Mouse (Mus musculus): ENCODE data around the gene Btg4. TPM values are rescaled to one million over a fixed set of nuclear protein-coding genes. Genes with fewer than 3 reads are reported as not detected.

Btg4 gene
- polyA plus RNA-seq (2014; fragmentation: Nextera tagmentation; extraction: Ambion mirVana) = not detected in 2 replicates

DNA sequence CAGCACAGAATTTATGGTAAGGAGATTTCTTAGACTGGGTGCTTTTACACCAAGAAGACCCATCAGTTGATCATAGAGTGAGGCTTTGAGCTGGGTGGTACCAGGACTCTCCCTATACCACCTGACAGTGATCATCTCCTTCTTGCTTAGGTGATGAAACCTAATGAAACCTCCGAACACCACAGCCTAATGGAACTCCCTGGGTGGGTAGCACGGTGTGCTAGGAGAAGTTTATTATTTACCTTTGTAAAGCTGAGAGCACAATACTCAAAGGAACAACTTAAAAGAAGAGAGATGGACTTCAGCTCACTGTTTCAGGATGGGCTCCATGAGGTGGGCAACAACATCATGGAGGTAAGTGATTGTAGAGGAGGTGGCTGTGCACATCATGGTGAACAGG lies at the start of gene Btg4:
TSS of gene Btg4 (plus strand) at position 301 of the 400 bp plus-strand sequence.
- H3K36me3 ChIP-seq (ENCODE audit: control insufficient read depth, insufficient read depth, low read length) = no peaks in the 10 kb centered on the region
- H3K27me3 ChIP-seq (ENCODE audit: control insufficient read depth, insufficient read depth, low read length) = no peaks in the 10 kb centered on the region
- no peaks in the 10 kb centered on the region for H3K9me3 ChIP-seq (ENCODE audit: control insufficient read depth, low read length)
- H3K4me3 ChIP-seq (ENCODE audit: low read depth, low read length) = no peak within 1 kb of the TSS
- H3K4me1 ChIP-seq (ENCODE audit: control insufficient read depth, insufficient read depth, low read length) = no peaks in the 10 kb centered on the region
- no peak within 1 kb of the TSS for H3K27ac ChIP-seq (ENCODE audit: low read depth, low read length)
- WGBS = 83% methylated on average over 2 of the region's 2 CpGs
- no peak within 1 kb of the TSS for H3K9ac ChIP-seq (replicated peaks; ENCODE audit: low read depth, low read length)
- ATAC-seq (ENCODE audit: low read depth) = no peak
- H3K4me2 ChIP-seq (ENCODE audit: low read depth, low read length) = no peak within 1 kb of the TSS

DNA sequence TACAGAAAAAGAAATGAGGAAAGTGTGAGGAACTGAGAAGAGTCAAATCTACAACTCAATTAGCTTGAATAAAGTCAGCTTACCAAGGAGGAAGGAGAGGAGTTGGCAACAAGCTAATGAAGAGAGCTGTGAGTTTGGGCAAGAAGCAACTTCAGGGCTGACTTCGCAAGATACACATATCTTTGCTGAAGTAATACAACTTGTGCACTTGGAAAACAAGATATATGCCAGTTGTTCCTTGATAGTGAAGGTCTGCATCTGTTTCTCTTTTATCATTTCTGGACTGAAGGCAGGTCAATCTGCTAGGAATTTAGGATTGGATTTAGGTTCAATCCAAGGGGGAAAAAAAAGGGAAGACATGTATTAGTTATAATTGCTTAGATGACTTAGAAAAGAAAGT lies 47.1 kb upstream of the Btg4 start:
- Histone ChIP-seq H3K4me3 (ENCODE audit: low read depth, low read length) (no peak overlapping the region), H3K9me3 (ENCODE audit: control insufficient read depth, low read length) (no peaks in the 10 kb centered on the region), H3K4me1 (ENCODE audit: control insufficient read depth, insufficient read depth, low read length) (no peaks in the 10 kb centered on the region), H3K27me3 (ENCODE audit: control insufficient read depth, insufficient read depth, low read length) (no peaks in the 10 kb centered on the region), H3K4me2 (ENCODE audit: low read depth, low read length) (no peak overlapping the region), H3K36me3 (ENCODE audit: control insufficient read depth, insufficient read depth, low read length) (no peaks in the 10 kb centered on the region), H3K9ac (replicated peaks; ENCODE audit: low read depth, low read length) (no peak overlapping the region), H3K27ac (ENCODE audit: low read depth, low read length) (no peak overlapping the region)
- WGBS = 89% methylated on average over 1 of the region's 1 CpGs
- no peak for ATAC-seq (ENCODE audit: low read depth)

- no peak for ATAC-seq (ENCODE audit: low read depth)
- Histone ChIP-seq H3K9ac (replicated peaks; ENCODE audit: low read depth, low read length) (no peak overlapping the region), H3K9me3 (ENCODE audit: control insufficient read depth, low read length) (no peaks in the 10 kb centered on the region), H3K27me3 (ENCODE audit: control insufficient read depth, insufficient read depth, low read length) (no peaks in the 10 kb centered on the region), H3K27ac (ENCODE audit: low read depth, low read length) (no peak overlapping the region), H3K4me2 (ENCODE audit: low read depth, low read length) (no peak overlapping the region), H3K36me3 (ENCODE audit: control insufficient read depth, insufficient read depth, low read length) (no peaks in the 10 kb centered on the region), H3K4me1 (ENCODE audit: control insufficient read depth, insufficient read depth, low read length) (no peaks in the 10 kb centered on the region), H3K4me3 (ENCODE audit: low read depth, low read length) (no peak overlapping the region)
- 54% methylated on average over 4 of the region's 4 CpGs for WGBS
These were observed 45.0 kb upstream of the Btg4 start for GRCm38 (mm10) chr9:51015732-51016131.

DNA sequence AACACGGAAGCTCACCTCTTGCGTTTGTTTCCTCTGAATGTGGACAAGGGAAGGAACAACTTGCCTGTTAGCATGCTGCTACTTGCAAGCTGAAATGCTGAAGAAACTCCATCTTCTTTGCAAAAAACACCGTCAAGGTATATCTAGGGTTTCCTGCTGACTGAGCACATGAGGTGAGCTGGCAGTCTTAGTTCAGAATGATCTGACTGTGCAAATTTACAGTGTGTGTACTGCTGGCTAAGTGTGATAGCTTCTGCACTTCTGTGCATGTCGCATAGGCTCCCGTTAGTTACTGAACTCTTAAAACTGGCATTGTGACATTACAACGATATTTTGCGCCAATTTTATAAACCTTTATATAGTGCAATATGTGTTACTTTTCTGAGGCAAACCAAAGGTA lies 41.0 kb upstream of the Btg4 start:
- H3K4me2 ChIP-seq (ENCODE audit: low read depth, low read length) = no peak overlapping the region
- H3K9me3 ChIP-seq (ENCODE audit: control insufficient read depth, low read length) = no peaks in the 10 kb centered on the region
- no peaks in the 10 kb centered on the region for H3K36me3 ChIP-seq (ENCODE audit: control insufficient read depth, insufficient read depth, low read length)
- H3K4me1 ChIP-seq (ENCODE audit: control insufficient read depth, insufficient read depth, low read length) = no peaks in the 10 kb centered on the region
- no peak for ATAC-seq (ENCODE audit: low read depth)
- H3K27ac ChIP-seq (ENCODE audit: low read depth, low read length) = no peak overlapping the region
- WGBS = 81% methylated on average over 7 of the region's 7 CpGs
- H3K4me3 ChIP-seq (ENCODE audit: low read depth, low read length) = no peak overlapping the region
- H3K9ac ChIP-seq (replicated peaks; ENCODE audit: low read depth, low read length) = no peak overlapping the region
- no peaks in the 10 kb centered on the region for H3K27me3 ChIP-seq (ENCODE audit: control insufficient read depth, insufficient read depth, low read length)

GRCm38 (mm10) chr9:51020351-51020750 lies 40.4 kb upstream of the Btg4 start:
- ATAC-seq (ENCODE audit: low read depth) = no peak
- H3K27ac ChIP-seq (ENCODE audit: low read depth, low read length) = no peak overlapping the region
- no peak overlapping the region for H3K4me2 ChIP-seq (ENCODE audit: low read depth, low read length)
- no peak overlapping the region for H3K4me3 ChIP-seq (ENCODE audit: low read depth, low read length)
- H3K36me3 ChIP-seq (ENCODE audit: control insufficient read depth, insufficient read depth, low read length) = no peaks in the 10 kb centered on the region
- no peak overlapping the region for H3K9ac ChIP-seq (replicated peaks; ENCODE audit: low read depth, low read length)
- WGBS = 78% methylated on average over 3 of the region's 3 CpGs
- H3K4me1 ChIP-seq (ENCODE audit: control insufficient read depth, insufficient read depth, low read length) = no peaks in the 10 kb centered on the region
- H3K27me3 ChIP-seq (ENCODE audit: control insufficient read depth, insufficient read depth, low read length) = no peaks in the 10 kb centered on the region
- H3K9me3 ChIP-seq (ENCODE audit: control insufficient read depth, low read length) = no peaks in the 10 kb centered on the region

DNA sequence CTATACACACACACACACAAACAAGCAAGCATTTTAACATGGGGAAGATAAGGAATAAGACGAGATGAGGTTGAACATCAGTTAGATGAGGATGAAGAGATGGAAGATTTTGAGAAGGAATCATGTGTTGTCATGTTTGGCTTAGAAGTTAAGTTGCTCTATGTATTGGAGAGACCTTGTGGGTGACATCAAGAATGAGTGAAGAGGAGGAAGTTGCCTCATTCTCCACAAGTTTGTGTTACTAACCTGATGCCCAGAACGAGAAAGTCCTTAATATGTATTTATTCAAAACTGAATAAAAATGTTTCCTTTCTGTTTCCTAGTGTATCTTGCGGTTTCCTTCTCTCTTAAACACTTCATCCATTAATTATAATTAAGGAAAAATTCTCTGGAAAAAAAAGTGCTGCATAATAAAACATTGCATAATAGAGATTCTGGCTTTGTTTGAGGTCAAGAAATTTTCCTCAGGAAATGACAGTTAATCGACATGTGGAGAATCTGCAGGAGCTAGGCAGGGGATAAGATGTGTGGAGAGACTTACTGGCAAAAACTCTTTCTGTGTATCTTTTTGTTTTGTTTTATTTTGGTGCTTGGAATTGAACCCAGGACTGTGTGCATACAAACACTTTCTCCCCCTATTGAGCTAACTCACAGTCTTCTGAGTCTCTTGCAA lies 39.4 kb upstream of the Btg4 start:
- 86% methylated on average over 4 of the region's 4 CpGs for WGBS
- Histone ChIP-seq H3K27me3 (ENCODE audit: control insufficient read depth, insufficient read depth, low read length) (no peaks in the 10 kb centered on the region), H3K4me2 (ENCODE audit: low read depth, low read length) (no peak overlapping the region), H3K9ac (replicated peaks; ENCODE audit: low read depth, low read length) (no peak overlapping the region), H3K4me1 (ENCODE audit: control insufficient read depth, insufficient read depth, low read length) (no peaks in the 10 kb centered on the region), H3K27ac (ENCODE audit: low read depth, low read length) (no peak overlapping the region), H3K4me3 (ENCODE audit: low read depth, low read length) (no peak overlapping the region), H3K9me3 (ENCODE audit: control insufficient read depth, low read length) (no peaks in the 10 kb centered on the region), H3K36me3 (ENCODE audit: control insufficient read depth, insufficient read depth, low read length) (no peaks in the 10 kb centered on the region)
- no peak for ATAC-seq (ENCODE audit: low read depth)

DNA sequence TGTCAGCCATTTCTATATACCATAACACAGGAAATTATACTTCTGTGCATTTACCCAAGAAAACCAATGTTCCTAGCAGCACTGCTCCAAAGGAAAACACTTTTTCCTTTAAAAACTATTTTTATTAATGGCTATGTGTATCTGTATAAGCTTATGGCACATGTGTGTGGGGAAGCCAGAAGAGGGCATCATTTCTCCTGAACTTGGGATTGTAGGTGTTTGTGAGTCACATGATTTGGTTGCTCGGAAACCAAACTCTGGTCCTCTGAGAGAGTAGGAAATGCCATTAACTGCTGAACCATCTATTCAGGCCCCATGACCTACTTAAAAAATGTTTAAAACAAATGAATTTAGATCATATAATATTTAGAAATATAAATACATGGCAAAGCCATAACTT lies 33.7 kb upstream of the Btg4 start:
- no peaks in the 10 kb centered on the region for H3K4me1 ChIP-seq (ENCODE audit: control insufficient read depth, insufficient read depth, low read length)
- H3K4me3 ChIP-seq (ENCODE audit: low read depth, low read length) = no peak overlapping the region
- no peaks in the 10 kb centered on the region for H3K27me3 ChIP-seq (ENCODE audit: control insufficient read depth, insufficient read depth, low read length)
- H3K27ac ChIP-seq (ENCODE audit: low read depth, low read length) = no peak overlapping the region
- no peaks in the 10 kb centered on the region for H3K36me3 ChIP-seq (ENCODE audit: control insufficient read depth, insufficient read depth, low read length)
- 79% methylated on average over 1 of the region's 1 CpGs for WGBS
- no peak for ATAC-seq (ENCODE audit: low read depth)
- no peaks in the 10 kb centered on the region for H3K9me3 ChIP-seq (ENCODE audit: control insufficient read depth, low read length)
- no peak overlapping the region for H3K4me2 ChIP-seq (ENCODE audit: low read depth, low read length)
- no peak overlapping the region for H3K9ac ChIP-seq (replicated peaks; ENCODE audit: low read depth, low read length)

DNA sequence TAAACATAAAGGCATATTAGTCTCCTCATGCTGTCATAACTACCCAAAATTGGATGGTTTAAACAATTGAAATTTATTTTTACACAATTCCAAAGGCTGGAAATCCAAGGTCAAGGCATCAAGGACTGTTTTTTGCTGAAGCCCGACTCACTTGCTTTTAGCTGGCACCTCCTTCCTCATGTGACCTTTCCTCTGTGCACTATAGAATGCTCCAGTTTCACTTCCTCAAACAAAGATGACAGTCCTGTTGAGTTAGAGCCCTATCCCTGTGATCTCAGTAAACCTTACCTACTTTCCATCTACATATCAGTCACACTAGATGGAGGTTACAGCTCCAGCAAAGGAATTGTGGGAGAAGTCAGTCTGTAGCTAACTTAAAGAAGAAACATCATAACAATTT lies 30.6 kb upstream of the Btg4 start:
- no peaks in the 10 kb centered on the region for H3K4me1 ChIP-seq (ENCODE audit: control insufficient read depth, insufficient read depth, low read length)
- H3K4me2 ChIP-seq (ENCODE audit: low read depth, low read length) = no peak overlapping the region
- no peak overlapping the region for H3K4me3 ChIP-seq (ENCODE audit: low read depth, low read length)
- no peaks in the 10 kb centered on the region for H3K27me3 ChIP-seq (ENCODE audit: control insufficient read depth, insufficient read depth, low read length)
- H3K36me3 ChIP-seq (ENCODE audit: control insufficient read depth, insufficient read depth, low read length) = no peaks in the 10 kb centered on the region
- no peak overlapping the region for H3K27ac ChIP-seq (ENCODE audit: low read depth, low read length)
- no peak for ATAC-seq (ENCODE audit: low read depth)
- H3K9me3 ChIP-seq (ENCODE audit: control insufficient read depth, low read length) = no peaks in the 10 kb centered on the region
- H3K9ac ChIP-seq (replicated peaks; ENCODE audit: low read depth, low read length) = no peak overlapping the region
- 47% methylated on average over 1 of the region's 1 CpGs for WGBS

DNA sequence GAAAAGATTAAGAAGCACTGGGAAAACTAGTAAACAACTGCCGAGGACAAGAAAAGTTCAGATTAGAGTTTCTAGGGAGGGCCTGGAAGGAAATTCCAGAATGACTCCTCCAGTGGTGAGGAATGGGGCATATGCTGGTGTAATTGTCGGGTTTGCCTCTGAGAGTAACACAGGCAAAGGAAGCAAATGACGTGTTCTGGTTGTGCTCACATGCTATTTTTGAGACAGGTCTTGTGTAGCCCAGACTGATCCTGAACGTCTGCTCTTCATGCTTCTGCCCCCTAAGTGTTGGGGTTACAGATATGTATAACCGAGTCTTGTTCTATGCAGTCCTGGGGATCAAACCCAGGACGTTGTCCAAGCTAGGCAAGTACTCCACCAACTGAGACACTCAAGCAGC lies 29.1 kb upstream of the Btg4 start:
- Histone ChIP-seq H3K4me3 (ENCODE audit: low read depth, low read length) (no peak overlapping the region), H3K36me3 (ENCODE audit: control insufficient read depth, insufficient read depth, low read length) (no peaks in the 10 kb centered on the region), H3K27ac (ENCODE audit: low read depth, low read length) (no peak overlapping the region), H3K9ac (replicated peaks; ENCODE audit: low read depth, low read length) (no peak overlapping the region), H3K4me1 (ENCODE audit: control insufficient read depth, insufficient read depth, low read length) (no peaks in the 10 kb centered on the region), H3K4me2 (ENCODE audit: low read depth, low read length) (no peak overlapping the region), H3K9me3 (ENCODE audit: control insufficient read depth, low read length) (no peaks in the 10 kb centered on the region), H3K27me3 (ENCODE audit: control insufficient read depth, insufficient read depth, low read length) (no peaks in the 10 kb centered on the region)
- ATAC-seq (ENCODE audit: low read depth) = no peak
- 68% methylated on average over 6 of the region's 6 CpGs for WGBS
